Mouse (Mus musculus) G1E (cell line): ENCODE results near the gene Myadm. TPM values are rescaled to one million over a fixed set of nuclear protein-coding genes. Genes with fewer than 3 reads are reported as not detected.

ENCODE experiments used
- ATAC-seq: 2 replicates; pipeline ENCODE4 v1.8.0; 2016; ENCODE audit warnings: mild to moderate bottlenecking; ENCODE audit not compliant: insufficient number of reproducible peaks, poor library complexity, low FRiP score, severe bottlenecking; ENCODE audit errors: extremely low read depth
- DNase-seq: peaks from one replicate; pipeline ENCODE4 v3.0.0; 2012; ENCODE audit warnings: low spot score
- H3K27me3 ChIP-seq: 2 replicates; pipeline ENCODE4 v1.6.1; 2012; ENCODE audit warnings: mild to moderate bottlenecking, low read length, inconsistent platforms; ENCODE audit not compliant: insufficient read depth
- H3K36me3 ChIP-seq: replicated peaks from 2 replicates; pipeline ENCODE3; 2012; ENCODE audit warnings: mild to moderate bottlenecking, inconsistent platforms
- H3K4me1 ChIP-seq: 2 replicates; pipeline ENCODE4 v1.6.1; 2012; ENCODE audit warnings: low read depth, low read length, inconsistent platforms, mixed read lengths; ENCODE audit not compliant: insufficient read depth
- H3K4me3 ChIP-seq: 2 replicates; pipeline ENCODE4 v1.5.1; 2012; ENCODE audit warnings: low read depth, mild to moderate bottlenecking, inconsistent platforms, low read length, moderate library complexity, mixed read lengths
- H3K9me3 ChIP-seq: replicated peaks from 2 replicates; pipeline ENCODE4 v1.6.1; 2012; ENCODE audit warnings: inconsistent platforms
- CTCF ChIP-seq: IDR thresholded peaks from 2 replicates; pipeline ENCODE4 v1.5.1; 2012; ENCODE audit warnings: low read depth, low read length, inconsistent platforms, mixed read lengths
- GATA1 ChIP-seq: IDR thresholded peaks from 2 replicates; pipeline ENCODE4 v1.6.1; 2012; ENCODE audit warnings: borderline replicate concordance, low read length, inconsistent platforms, mixed read lengths
- GATA2 ChIP-seq: IDR thresholded peaks from 2 replicates; pipeline ENCODE4 v1.6.1; 2012; ENCODE audit warnings: low read depth, low read length, inconsistent platforms, borderline replicate concordance
- POLR2AphosphoS5 ChIP-seq: IDR thresholded peaks from 2 replicates; pipeline ENCODE4 v1.6.1; 2012; ENCODE audit warnings: low read depth, low read length, inconsistent platforms; ENCODE audit not compliant: insufficient replicate concordance
- TAL1 ChIP-seq: conservative IDR thresholded peaks from 2 replicates; pipeline ENCODE4 v1.6.1; 2012; ENCODE audit warnings: low read depth, low read length, inconsistent platforms, mixed read lengths
- polyA plus RNA-seq: library from polyadenylated mRNA; stranded (reverse); fragments of >175 nt; gene quantifications from 2 replicates; pipeline ENCODE4 v1.2.3, GENCODE M21; 2012
- total RNA-seq, 2 experiments: library from RNA; stranded (forward) in 1 of 2; stranded (reverse) in 1 of 2; fragments of 200-1000 nt in 1 of 2; fragments of >200 nt in 1 of 2; fragmentation: Nextera tagmentation in 1 of 2; gene quantifications; 2 replicates each; pipeline ENCODE4 v1.2.3; 2014 to 2017

Gene Myadm
- total and polyA plus RNA-seq, 3 experiments: 0.05 TPM; not detected in 2

- TF ChIP-seq GATA1 (no peak), POLR2AphosphoS5 (no peak), CTCF (no peak), TAL1 (no peak), GATA2 (no peak)
- no peaks in the 10 kb centered on the region for H3K4me1 ChIP-seq
- no peak overlapping the region for H3K4me3 ChIP-seq
- no peaks in the 10 kb centered on the region for H3K36me3 ChIP-seq
- H3K9me3 ChIP-seq: peaks cover 6% of the 10 kb centered on the region
- DNase-seq (no peak), ATAC-seq (no peak)
- H3K27me3 ChIP-seq: peaks cover 4% of the 10 kb centered on the region; the same call in 1 of the 2 replicates
Measured at GRCm38 (mm10) chr7:3306400-3306799, 17.5 kb downstream of the Myadm start.

- no peak overlapping the region for H3K4me3 ChIP-seq
- H3K4me1 ChIP-seq: no peaks in the 10 kb centered on the region
- DNase-seq (no peak), ATAC-seq (no peak)
- H3K36me3 ChIP-seq: no peaks in the 10 kb centered on the region
- H3K9me3 ChIP-seq: peaks cover 6% of the 10 kb centered on the region
- peaks cover under 1% of the 10 kb centered on the region; the same call in 1 of the 2 replicates for H3K27me3 ChIP-seq
- TF ChIP-seq GATA2 (no peak), GATA1 (no peak), POLR2AphosphoS5 (no peak), CTCF (no peak), TAL1 (no peak)
Measured at GRCm38 (mm10) chr7:3308646-3309045, 19.8 kb downstream of the Myadm start.

GRCm38 (mm10) chr7:3310233-3310632, 21.4 kb downstream of the Myadm start:
- Histone ChIP-seq H3K4me3 (no peak overlapping the region), H3K9me3 (peaks cover 6% of the 10 kb centered on the region), H3K4me1 (no peaks in the 10 kb centered on the region), H3K36me3 (no peaks in the 10 kb centered on the region), H3K27me3 (no peaks in the 10 kb centered on the region)
- TF ChIP-seq GATA2 (no peak), GATA1 (no peak), POLR2AphosphoS5 (no peak), CTCF (no peak), TAL1 (no peak)
- no peak for ATAC-seq
- DNase-seq: no peak

GRCm38 (mm10) chr7:3313571-3313970, 24.7 kb downstream of the Myadm start:
- H3K27me3 ChIP-seq: no peaks in the 10 kb centered on the region
- ATAC-seq (no peak), DNase-seq (no peak)
- H3K4me1 ChIP-seq: no peaks in the 10 kb centered on the region
- H3K36me3 ChIP-seq: no peaks in the 10 kb centered on the region
- no peak overlapping the region for H3K4me3 ChIP-seq
- no peak for TF ChIP-seq GATA1
- H3K9me3 ChIP-seq: peaks cover 6% of the 10 kb centered on the region

- no peaks in the 10 kb centered on the region for H3K4me1 ChIP-seq
- H3K36me3 ChIP-seq: no peaks in the 10 kb centered on the region
- TF ChIP-seq TAL1 (no peak), GATA1 (no peak), CTCF (no peak), GATA2 (no peak), POLR2AphosphoS5 (no peak)
- H3K27me3 ChIP-seq: no peaks in the 10 kb centered on the region
- no peak for ATAC-seq
- H3K9me3 ChIP-seq: peaks cover 6% of the 10 kb centered on the region
- no peak for DNase-seq
- H3K4me3 ChIP-seq: no peak overlapping the region
Measured at GRCm38 (mm10) chr7:3314121-3314520, 25.2 kb downstream of the Myadm start.

- TF ChIP-seq GATA1 (no peak), POLR2AphosphoS5 (no peak), GATA2 (no peak), TAL1 (no peak), CTCF (no peak)
- ATAC-seq: no peak
- DNase-seq: no peak
- Histone ChIP-seq H3K36me3 (no peaks in the 10 kb centered on the region), H3K9me3 (no peaks in the 10 kb centered on the region), H3K4me3 (no peak overlapping the region), H3K27me3 (no peaks in the 10 kb centered on the region), H3K4me1 (no peaks in the 10 kb centered on the region)
Measured at GRCm38 (mm10) chr7:3317704-3318103, 28.8 kb downstream of the Myadm start.

- no peaks in the 10 kb centered on the region for H3K36me3 ChIP-seq
- TF ChIP-seq TAL1 (no peak), POLR2AphosphoS5 (no peak), CTCF (no peak), GATA1 (no peak), GATA2 (no peak)
- no peak overlapping the region for H3K4me3 ChIP-seq
- DNase-seq (no peak), ATAC-seq (no peak)
- no peaks in the 10 kb centered on the region for H3K27me3 ChIP-seq
- no peaks in the 10 kb centered on the region for H3K4me1 ChIP-seq
- H3K9me3 ChIP-seq: no peaks in the 10 kb centered on the region
Measured at GRCm38 (mm10) chr7:3320856-3321255, 32.0 kb downstream of the Myadm start.
